Mouse (Mus musculus) heart, embryonic 11.5 days (tissue): ENCODE measurements around the gene Svs3a. TPM values are rescaled to one million over a fixed set of nuclear protein-coding genes. Genes with fewer than 3 reads are reported as not detected.
"Not testable (repeated sequence)": the region's sequence is repeated elsewhere in the genome, so short reads cannot be mapped to it uniquely, and the experiment has no call there.

Source experiments
- ATAC-seq: fragments of 200-750 bp; cut with Nextera tagmentation; replicated peaks from 2 replicates; pipeline ENCODE4 v1.8.0; 2017; ENCODE audit warnings: moderate library complexity; ENCODE audit not compliant: insufficient number of reproducible peaks, low FRiP score, low TSS enrichment
- H3K27ac ChIP-seq: fragments of 300-500 bp; sonication (generic); 2 replicates; pipeline ENCODE4 v1.5.1; 2014; ENCODE audit warnings: mild to moderate bottlenecking, low read depth, low read length
- H3K27me3 ChIP-seq: fragments of 300-500 bp; sonication (generic); 2 replicates; pipeline ENCODE4 v1.6.1; 2014; ENCODE audit warnings: mild to moderate bottlenecking, low read length, mixed read lengths; ENCODE audit not compliant: control insufficient read depth, insufficient read depth
- H3K36me3 ChIP-seq: fragments of 300-500 bp; sonication (generic); 2 replicates; pipeline ENCODE4 v1.6.1; 2014; ENCODE audit warnings: mild to moderate bottlenecking, low read length, moderate library complexity, mixed read lengths; ENCODE audit not compliant: control insufficient read depth, insufficient read depth
- H3K4me1 ChIP-seq: fragments of 300-500 bp; sonication (generic); 2 replicates; pipeline ENCODE4 v1.6.1; 2014; ENCODE audit warnings: low read length; ENCODE audit not compliant: control insufficient read depth, insufficient read depth
- H3K4me2 ChIP-seq: fragments of 300-500 bp; sonication (generic); 2 replicates; pipeline ENCODE4 v1.6.1; 2014; ENCODE audit warnings: mild to moderate bottlenecking, moderate library complexity
- H3K4me3 ChIP-seq: fragments of 300-500 bp; sonication (generic); 2 replicates; pipeline ENCODE4 v1.5.1; 2014; ENCODE audit warnings: low read depth, low read length
- H3K9ac ChIP-seq: fragments of 300-500 bp; sonication (generic); 2 replicates; pipeline ENCODE4 v1.6.1; 2014; ENCODE audit warnings: mild to moderate bottlenecking, low read depth, low read length, moderate library complexity
- H3K9me3 ChIP-seq: fragments of 300-500 bp; sonication (generic); replicated peaks from 2 replicates; pipeline ENCODE4 v1.6.1; 2016; ENCODE audit warnings: low read length; ENCODE audit not compliant: control insufficient read depth
- WGBS: fragments of 180-500 bp; shearing (Covaris S2); extraction: QIAGEN DNeasy Blood & Tissue Kit; methylation state at CpG from one replicate; pipeline ENCODE4 v1.1.7; 2014; ENCODE audit not compliant: insufficient replicate concordance; 5-methylcytosine and 5-hydroxymethylcytosine counted together
- polyA plus RNA-seq: library from polyadenylated mRNA; unstranded; fragments of >200 nt; fragmentation: Nextera tagmentation; extraction: Ambion mirVana; gene quantifications from 2 replicates; pipeline ENCODE4 v1.2.1, GENCODE M21; 2014

Svs3a gene
- polyA plus RNA-seq = not detected in 2 replicates

GRCm38 (mm10) chr2:164288968-164289367 is at the start of gene Svs3a:
Svs3a (plus strand) TSS chr2:164289268.
- not testable (repeated sequence) for H3K4me2 ChIP-seq, ATAC-seq, H3K9me3 ChIP-seq, H3K36me3 ChIP-seq, H3K9ac ChIP-seq, H3K27ac ChIP-seq, H3K27me3 ChIP-seq, H3K4me1 ChIP-seq, H3K4me3 ChIP-seq
- 75% methylated on average over 1 of the region's 1 CpGs for WGBS

DNA sequence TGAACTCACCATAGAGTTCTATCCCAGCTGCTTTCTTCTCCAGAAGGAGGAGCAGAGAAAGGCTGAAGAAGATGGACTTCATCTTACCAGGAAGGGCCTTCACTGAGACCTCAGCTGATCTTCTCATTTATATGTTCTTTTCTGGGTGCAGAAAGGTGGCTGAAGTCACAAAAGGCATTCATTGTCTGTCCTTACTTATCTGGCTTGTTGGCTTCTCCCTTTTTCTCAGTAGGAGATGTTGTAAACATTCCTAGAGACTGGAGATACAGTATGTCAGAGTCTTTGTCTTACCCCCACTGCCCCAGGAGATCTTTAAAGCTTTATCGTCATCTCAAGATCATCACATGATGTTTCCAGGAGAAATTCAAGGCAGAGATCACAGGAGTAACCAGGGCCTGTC is 32.5 kb upstream of the Svs3a start, which contains the start of gene Svs3b:
Gene Svs3b, minus strand, starts transcription at position 101 of the 400 bp plus-strand sequence.
- 56% methylated on average over 1 of the region's 1 CpGs for WGBS
- H3K4me1 ChIP-seq, H3K9ac ChIP-seq, H3K36me3 ChIP-seq, H3K4me3 ChIP-seq, H3K9me3 ChIP-seq, ATAC-seq, H3K27me3 ChIP-seq, H3K4me2 ChIP-seq, H3K27ac ChIP-seq: not testable (repeated sequence)

GRCm38 (mm10) chr2:164278359-164278758 is 10.7 kb upstream of the Svs3a start, which contains the start of gene Svs4:
Svs4 (minus strand) TSS chr2:164278459.
- no peak for ATAC-seq
- no peaks in the 10 kb centered on the region for H3K4me1 ChIP-seq
- H3K4me2 ChIP-seq = no peak within 1 kb of the TSS
- H3K36me3 ChIP-seq = no peaks in the 10 kb centered on the region
- 88% methylated on average over 4 of the region's 4 CpGs for WGBS
- no peak within 1 kb of the TSS for H3K9ac ChIP-seq
- H3K9me3 ChIP-seq = no peaks in the 10 kb centered on the region
- no peak within 1 kb of the TSS for H3K4me3 ChIP-seq
- H3K27ac ChIP-seq = no peak within 1 kb of the TSS
- no peaks in the 10 kb centered on the region for H3K27me3 ChIP-seq

- H3K4me2 ChIP-seq = no peak overlapping the region
- H3K27ac ChIP-seq = no peak overlapping the region
- H3K9ac ChIP-seq = no peak overlapping the region
- 76% methylated on average over 5 of the region's 5 CpGs for whole genome bisulfite sequencing
- H3K27me3 ChIP-seq = no peaks in the 10 kb centered on the region
- H3K4me3 ChIP-seq = no peak overlapping the region
- H3K4me1 ChIP-seq = no peaks in the 10 kb centered on the region
- no peak for ATAC-seq
- H3K36me3 ChIP-seq = no peaks in the 10 kb centered on the region
- no peaks in the 10 kb centered on the region for H3K9me3 ChIP-seq
Observed at GRCm38 (mm10) chr2:164312599-164312998, 23.5 kb downstream of the Svs3a start.

DNA sequence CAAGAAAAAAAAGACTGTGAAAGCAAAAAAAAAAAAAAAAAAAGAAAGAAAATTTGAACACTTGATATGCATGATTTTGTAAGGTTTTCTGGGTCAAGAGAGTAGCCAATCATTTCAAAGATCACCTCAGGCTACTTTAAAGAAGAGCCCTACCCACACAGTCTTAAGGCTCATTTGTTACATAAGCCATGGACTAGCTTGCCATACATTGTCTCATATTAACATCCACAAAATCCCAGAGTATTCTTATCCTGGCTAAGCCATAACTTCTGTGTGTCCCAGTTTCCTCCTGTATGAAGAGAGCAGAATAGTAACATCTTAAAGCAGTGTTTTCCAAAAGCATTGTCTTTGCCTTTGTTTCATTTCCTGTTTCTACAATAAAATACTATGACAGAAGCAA is 26.4 kb downstream of the Svs3a start:
- H3K4me2 ChIP-seq, H3K4me3 ChIP-seq, H3K27me3 ChIP-seq, H3K9me3 ChIP-seq, H3K4me1 ChIP-seq, ATAC-seq, H3K27ac ChIP-seq, H3K36me3 ChIP-seq, H3K9ac ChIP-seq: not testable (repeated sequence)

DNA sequence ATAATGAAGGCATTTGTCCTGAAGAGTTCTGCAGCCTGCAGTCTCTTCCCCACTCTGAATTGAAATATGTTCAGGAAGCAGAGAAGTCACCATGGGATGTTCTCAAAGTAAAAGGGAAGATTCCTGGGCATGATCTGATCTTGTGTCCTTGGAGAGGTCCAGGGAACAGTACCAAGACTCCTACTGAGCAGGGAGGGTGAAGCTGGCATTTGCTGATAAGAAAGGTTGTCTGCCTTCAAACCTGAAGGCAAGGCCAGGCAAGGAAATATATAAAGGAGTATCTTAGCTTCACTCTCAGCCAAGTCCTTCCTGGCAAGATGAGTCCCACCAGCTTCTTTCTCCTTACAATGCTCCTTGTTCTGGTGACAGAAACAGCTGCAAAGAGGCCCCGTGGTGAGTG is 27.4 kb downstream of the Svs3a start, which contains the start of gene Svs6:
Gene Svs6, plus strand, starts transcription at position 301 of the 400 bp plus-strand sequence.
- not testable (repeated sequence) for H3K9ac ChIP-seq, H3K4me1 ChIP-seq, H3K27me3 ChIP-seq, H3K9me3 ChIP-seq, H3K4me3 ChIP-seq, ATAC-seq, H3K4me2 ChIP-seq, H3K36me3 ChIP-seq, H3K27ac ChIP-seq
- WGBS = 62% methylated on average over 1 of the region's 1 CpGs

GRCm38 (mm10) chr2:164320983-164321382 is 31.9 kb downstream of the Svs3a start:
- 76% methylated on average over 6 of the region's 6 CpGs for WGBS
- Histone ChIP-seq H3K4me3 (no peak overlapping the region), H3K9me3 (no peaks in the 10 kb centered on the region), H3K27me3 (no peaks in the 10 kb centered on the region), H3K36me3 (no peaks in the 10 kb centered on the region), H3K4me1 (no peaks in the 10 kb centered on the region), H3K27ac (no peak overlapping the region), H3K4me2 (no peak overlapping the region), H3K9ac (no peak overlapping the region)
- no peak for ATAC-seq

DNA sequence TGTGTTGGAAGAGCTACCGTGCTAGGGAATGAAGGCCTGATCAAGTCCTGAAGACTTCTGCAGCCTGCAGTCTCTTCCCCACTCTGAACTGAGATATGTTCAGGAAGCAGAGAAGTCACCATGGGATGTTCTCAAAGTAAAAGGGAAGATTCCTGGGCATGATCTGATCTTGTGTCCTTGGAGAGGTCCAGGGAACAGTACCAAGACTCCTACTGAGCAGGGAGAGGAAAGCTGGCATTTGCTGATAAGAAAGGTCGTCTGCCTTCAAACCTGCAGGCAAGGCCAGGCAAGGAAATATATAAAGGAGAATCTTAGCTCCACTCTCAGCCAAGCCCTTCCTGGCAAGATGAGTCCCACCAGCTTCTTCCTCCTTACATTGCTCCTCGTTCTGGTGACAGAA is 43.4 kb downstream of the Svs3a start, which contains the start of gene Svs5:
Gene Svs5, plus strand, starts transcription at position 301 of the 400 bp plus-strand sequence.
- not testable (repeated sequence) for ATAC-seq
- WGBS = 51% methylated on average over 3 of the region's 3 CpGs

More for the DNA sequence above, 43.4 kb downstream of the Svs3a start, which contains the start of gene Svs5:
- not testable (repeated sequence) for H3K4me3 ChIP-seq, H3K4me2 ChIP-seq, H3K36me3 ChIP-seq, H3K27me3 ChIP-seq, H3K27ac ChIP-seq, H3K9me3 ChIP-seq, H3K4me1 ChIP-seq, H3K9ac ChIP-seq
